Mouse (Mus musculus): ENCODE data around the gene Capn2.

DNA sequence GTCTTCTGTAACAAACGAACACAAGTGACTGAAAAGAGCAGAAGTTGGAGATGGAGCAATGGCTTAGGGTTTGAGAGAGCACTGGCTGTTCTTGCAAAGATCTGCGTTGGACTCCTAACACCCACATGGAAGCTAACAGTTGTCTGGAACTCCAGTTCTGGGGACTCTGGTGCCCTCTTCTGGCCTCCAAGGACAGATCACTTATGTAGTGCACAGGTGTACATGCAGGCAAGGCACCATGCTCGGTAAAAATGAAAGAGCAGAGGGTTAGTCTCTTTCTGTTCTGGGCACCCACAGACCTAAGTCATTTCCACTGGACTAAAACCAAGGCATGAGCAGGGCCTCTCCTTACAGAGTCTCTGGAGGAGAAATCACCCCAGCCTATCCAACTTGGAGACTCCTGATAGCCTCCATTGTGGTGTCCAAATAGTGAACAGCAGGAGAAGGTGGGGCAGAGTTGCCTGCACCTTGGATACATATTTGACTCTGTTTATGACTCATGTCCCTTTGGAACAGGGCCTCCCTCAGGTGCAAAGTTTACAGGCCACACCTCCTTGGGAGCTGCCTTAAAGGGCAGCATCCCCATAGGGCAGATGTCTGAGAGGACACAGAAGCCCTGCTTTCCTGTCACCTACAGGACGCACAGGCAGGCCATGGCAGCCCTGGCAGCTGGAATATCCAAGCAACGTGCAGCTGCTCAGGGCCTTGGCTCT, 47.2 kb upstream of the Capn2 start, which contains the start of gene Capn8:
- no peak for TF ChIP-seq GATA1 (IDR thresholded peaks at IDR 0.05; ENCODE audit: borderline replicate concordance, low read length)
- TF ChIP-seq FLI1 (IDR thresholded peaks at IDR 0.05; ENCODE audit: low read length), result no peak
